Mouse (Mus musculus) heart, embryonic 11.5 days (tissue): ENCODE data around the gene Cuedc2. TPM values are rescaled to one million over a fixed set of nuclear protein-coding genes. Genes with fewer than 3 reads are reported as not detected.

ENCODE experiments used
- ATAC-seq: fragments of 200-750 bp; cut with Nextera tagmentation; replicated peaks from 2 replicates; pipeline ENCODE4 v1.8.0; 2017; ENCODE audit warnings: moderate library complexity; ENCODE audit not compliant: insufficient number of reproducible peaks, low FRiP score, low TSS enrichment
- H3K27ac ChIP-seq: fragments of 300-500 bp; sonication (generic); 2 replicates; pipeline ENCODE4 v1.5.1; 2014; ENCODE audit warnings: mild to moderate bottlenecking, low read depth, low read length
- H3K27me3 ChIP-seq: fragments of 300-500 bp; sonication (generic); 2 replicates; pipeline ENCODE4 v1.6.1; 2014; ENCODE audit warnings: mild to moderate bottlenecking, low read length, mixed read lengths; ENCODE audit not compliant: control insufficient read depth, insufficient read depth
- H3K36me3 ChIP-seq: fragments of 300-500 bp; sonication (generic); 2 replicates; pipeline ENCODE4 v1.6.1; 2014; ENCODE audit warnings: mild to moderate bottlenecking, low read length, moderate library complexity, mixed read lengths; ENCODE audit not compliant: control insufficient read depth, insufficient read depth
- H3K4me1 ChIP-seq: fragments of 300-500 bp; sonication (generic); 2 replicates; pipeline ENCODE4 v1.6.1; 2014; ENCODE audit warnings: low read length; ENCODE audit not compliant: control insufficient read depth, insufficient read depth
- H3K4me2 ChIP-seq: fragments of 300-500 bp; sonication (generic); 2 replicates; pipeline ENCODE4 v1.6.1; 2014; ENCODE audit warnings: mild to moderate bottlenecking, moderate library complexity
- H3K4me3 ChIP-seq: fragments of 300-500 bp; sonication (generic); 2 replicates; pipeline ENCODE4 v1.5.1; 2014; ENCODE audit warnings: low read depth, low read length
- H3K9ac ChIP-seq: fragments of 300-500 bp; sonication (generic); 2 replicates; pipeline ENCODE4 v1.6.1; 2014; ENCODE audit warnings: mild to moderate bottlenecking, low read depth, low read length, moderate library complexity
- H3K9me3 ChIP-seq: fragments of 300-500 bp; sonication (generic); replicated peaks from 2 replicates; pipeline ENCODE4 v1.6.1; 2016; ENCODE audit warnings: low read length; ENCODE audit not compliant: control insufficient read depth
- WGBS: fragments of 180-500 bp; shearing (Covaris S2); extraction: QIAGEN DNeasy Blood & Tissue Kit; methylation state at CpG from one replicate; pipeline ENCODE4 v1.1.7; 2014; ENCODE audit not compliant: insufficient replicate concordance; 5-methylcytosine and 5-hydroxymethylcytosine counted together
- polyA plus RNA-seq: library from polyadenylated mRNA; unstranded; fragments of >200 nt; fragmentation: Nextera tagmentation; extraction: Ambion mirVana; gene quantifications from 2 replicates; pipeline ENCODE4 v1.2.1, GENCODE M21; 2014

Gene Cuedc2
- polyA plus RNA-seq, 1 experiment from 2014 or later, result 139 TPM

DNA sequence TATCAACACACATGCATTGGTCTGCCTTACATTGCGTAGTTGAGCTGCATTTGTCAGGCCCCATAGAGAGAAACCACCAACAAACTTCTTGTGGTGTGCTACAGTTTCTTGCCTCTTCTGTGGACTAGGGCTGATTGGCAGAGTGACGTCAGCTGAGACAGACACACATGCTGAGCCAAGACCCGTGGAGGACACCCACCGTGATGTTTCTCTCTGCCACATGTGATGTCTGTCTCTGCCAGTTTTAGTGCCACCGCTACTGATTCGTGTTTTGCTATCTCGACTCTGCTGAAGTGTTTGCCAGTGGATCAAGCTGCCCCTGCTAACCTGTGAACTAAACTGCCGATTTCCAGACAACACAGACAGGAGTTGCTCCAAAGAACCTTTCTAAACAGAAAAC is 23.6 kb upstream of the Cuedc2 start:
- ATAC-seq, result no peak
- WGBS, result 79% methylated on average over 8 of the region's 8 CpGs

DNA sequence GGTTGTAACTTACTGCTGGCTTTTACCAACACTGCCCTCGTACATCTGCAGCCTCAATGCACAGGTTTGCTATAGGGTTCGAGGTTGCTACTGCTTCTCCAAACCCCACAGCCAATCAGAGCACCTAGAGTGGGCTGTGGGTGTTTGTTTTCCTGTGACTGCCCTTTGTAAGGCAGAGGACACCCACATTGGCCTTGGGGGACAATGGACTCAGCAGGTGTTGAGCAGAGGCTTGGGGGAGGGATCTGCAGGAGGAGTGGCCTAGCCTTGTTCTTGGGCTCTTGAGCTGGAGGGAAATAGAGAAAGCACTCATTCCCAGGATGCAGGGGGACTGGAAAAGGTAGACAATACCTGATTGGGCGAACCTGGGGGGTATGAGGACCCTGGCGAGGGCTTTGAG is 19.9 kb upstream of the Cuedc2 start:
- no peak for ATAC-seq
- Histone ChIP-seq H3K9me3 (no peaks in the 10 kb centered on the region), H3K4me2 (no peak overlapping the region), H3K9ac (no peak overlapping the region), H3K27me3 (peaks cover 20% of the 10 kb centered on the region), H3K36me3 (no peaks in the 10 kb centered on the region), H3K4me1 (peaks cover 5% of the 10 kb centered on the region), H3K4me3 (no peak overlapping the region), H3K27ac (no peak overlapping the region)
- 59% methylated on average over 4 of the region's 4 CpGs for WGBS

More for the DNA sequence above, 23.6 kb upstream of the Cuedc2 start:
- Histone ChIP-seq H3K36me3 (no peaks in the 10 kb centered on the region), H3K9ac (no peak overlapping the region), H3K4me2 (no peak overlapping the region), H3K9me3 (no peaks in the 10 kb centered on the region), H3K27me3 (peaks cover 15% of the 10 kb centered on the region), H3K4me3 (no peak overlapping the region), H3K27ac (no peak overlapping the region), H3K4me1 (peaks cover 3% of the 10 kb centered on the region)

DNA sequence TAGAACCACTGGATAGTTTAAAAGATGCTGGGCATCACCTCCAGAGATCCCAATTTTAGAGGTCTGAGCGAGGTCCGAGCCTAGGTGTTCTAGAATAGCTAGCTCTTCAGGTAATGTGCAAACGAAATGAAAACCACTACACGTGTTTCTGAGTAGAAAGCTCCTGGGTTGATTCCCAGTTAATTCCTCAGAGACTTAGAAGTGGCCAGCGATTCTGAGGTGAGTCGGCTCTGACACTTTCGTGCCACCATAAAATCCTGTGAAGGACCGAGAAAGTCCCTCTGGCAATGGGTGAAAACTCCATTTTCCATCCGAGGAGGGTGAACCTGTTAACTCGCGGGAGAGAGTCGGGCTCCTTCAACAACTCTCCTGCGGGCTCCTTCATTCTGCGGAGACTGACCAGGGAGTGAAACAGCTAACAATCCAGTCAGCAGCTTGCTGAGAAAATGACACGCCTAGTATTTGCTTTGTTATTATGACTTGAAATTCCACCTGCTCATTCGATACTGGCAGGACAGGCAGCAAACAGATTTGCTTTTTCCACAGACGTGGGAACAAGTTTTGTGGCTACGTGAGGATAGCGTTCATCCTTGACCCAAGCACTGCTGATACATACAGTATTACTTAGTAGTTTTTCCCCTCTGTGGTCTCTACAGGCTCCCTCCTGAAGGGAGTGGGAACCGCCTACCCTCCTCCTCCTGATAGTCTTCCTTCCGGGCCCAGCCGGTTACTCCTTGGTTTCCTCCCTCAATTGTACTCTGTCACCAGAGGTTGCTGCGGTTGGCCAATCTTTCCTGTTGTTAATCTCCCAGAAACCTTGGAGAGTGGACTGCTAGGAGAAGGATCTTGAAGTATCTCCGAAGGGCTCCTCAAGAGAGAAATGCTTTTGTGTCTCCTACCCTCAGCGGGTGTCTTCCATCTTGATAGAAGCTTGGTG is 19.1 kb upstream of the Cuedc2 start:
- no peak overlapping the region for H3K27ac ChIP-seq
- H3K4me2 ChIP-seq, result peak overlapping the region; percentile 86
- peak overlapping the region; percentile 51 for H3K4me3 ChIP-seq
- H3K4me1 ChIP-seq, result peaks cover 5% of the 10 kb centered on the region
- H3K9ac ChIP-seq, result peak overlapping the region; percentile 66
- H3K36me3 ChIP-seq, result no peaks in the 10 kb centered on the region
- ATAC-seq, result no peak
- peaks cover 20% of the 10 kb centered on the region for H3K27me3 ChIP-seq
- WGBS, result 19% methylated on average over 25 of the region's 25 CpGs
- H3K9me3 ChIP-seq, result no peaks in the 10 kb centered on the region

DNA sequence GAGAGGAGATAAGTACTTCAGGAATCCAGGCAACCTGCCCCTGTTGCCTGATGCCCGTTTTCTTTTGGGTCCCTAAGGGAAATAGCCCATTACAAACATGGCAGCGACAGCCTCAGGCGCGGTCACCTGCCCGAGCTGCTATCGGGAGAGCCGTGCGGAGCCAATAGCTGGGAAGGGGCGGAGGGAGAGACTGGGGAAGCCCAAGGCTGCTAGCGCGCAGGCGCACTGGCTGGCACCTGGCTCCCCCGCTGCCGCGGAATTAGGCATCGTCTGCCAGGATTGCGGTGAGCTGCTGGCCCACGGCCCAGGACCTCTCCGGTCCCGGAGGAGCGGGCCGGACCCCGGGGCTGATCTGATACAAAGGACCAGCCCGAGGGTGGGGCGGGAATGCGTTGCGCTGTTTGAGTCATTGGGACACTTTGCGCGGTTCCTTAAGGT is 18.2 kb upstream of the Cuedc2 start:
- 1% methylated on average over 29 of the region's 29 CpGs for WGBS
- peak; percentile 84 for ATAC-seq
- Histone ChIP-seq H3K27ac (no peak overlapping the region), H3K9me3 (no peaks in the 10 kb centered on the region), H3K4me3 (peak overlapping the region; percentile 51), H3K36me3 (no peaks in the 10 kb centered on the region), H3K9ac (peak overlapping the region; percentile 66), H3K4me1 (peaks cover 5% of the 10 kb centered on the region), H3K27me3 (peaks cover 20% of the 10 kb centered on the region), H3K4me2 (peak overlapping the region; percentile 86)

DNA sequence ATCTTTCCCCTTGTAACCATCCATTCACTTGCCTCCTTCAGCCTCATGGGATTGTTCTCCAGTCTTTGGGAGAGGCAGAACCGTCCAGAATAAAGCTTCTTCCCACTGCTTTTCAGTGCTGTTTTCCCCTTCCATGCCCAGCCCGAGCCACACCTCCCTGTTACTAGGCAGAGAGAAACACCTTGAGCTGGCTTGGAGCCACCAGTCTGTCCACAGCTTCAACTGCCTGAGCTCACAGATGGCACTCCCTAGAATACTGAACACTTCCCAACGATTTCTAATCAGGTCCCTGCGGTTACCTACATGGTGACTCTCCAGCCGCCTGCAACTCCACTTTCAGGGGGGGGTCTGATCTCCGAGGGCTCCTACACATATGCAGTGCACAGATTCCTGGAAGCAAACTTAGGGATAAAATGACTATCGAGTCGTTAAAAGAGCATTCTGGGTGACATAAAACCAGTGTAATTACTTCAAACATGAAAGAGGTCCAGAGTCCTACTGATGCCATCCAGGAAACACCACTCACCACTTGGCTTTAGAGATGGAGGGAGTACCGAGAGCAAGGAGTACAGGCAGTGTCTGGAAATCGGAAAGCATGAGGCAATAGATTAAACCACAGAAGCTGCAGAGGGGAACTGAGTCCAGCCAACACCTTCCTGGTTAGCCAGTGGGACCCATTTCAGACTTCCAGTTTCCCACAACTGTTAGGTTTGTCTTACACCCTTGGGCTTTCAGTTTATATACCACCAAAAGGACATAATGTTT is 11.8 kb upstream of the Cuedc2 start, which contains the start of gene 2310034G01Rik:
TSS of gene 2310034G01Rik (minus strand) at position 135 of the 765 bp plus-strand sequence.
- ATAC-seq, result no peak
- peak within 1 kb of the TSS; percentile 51 for H3K4me3 ChIP-seq
- H3K4me2 ChIP-seq, result peak within 1 kb of the TSS; percentile 97
- peaks cover 6% of the 10 kb centered on the region; the same call in 1 of the 2 replicates for H3K4me1 ChIP-seq
- WGBS, result 47% methylated on average over 10 of the region's 10 CpGs
- peak within 1 kb of the TSS; percentile 72 for H3K9ac ChIP-seq
- no peak within 1 kb of the TSS for H3K27ac ChIP-seq
- H3K36me3 ChIP-seq, result no peaks in the 10 kb centered on the region
- peaks cover 31% of the 10 kb centered on the region for H3K27me3 ChIP-seq
- H3K9me3 ChIP-seq, result no peaks in the 10 kb centered on the region

DNA sequence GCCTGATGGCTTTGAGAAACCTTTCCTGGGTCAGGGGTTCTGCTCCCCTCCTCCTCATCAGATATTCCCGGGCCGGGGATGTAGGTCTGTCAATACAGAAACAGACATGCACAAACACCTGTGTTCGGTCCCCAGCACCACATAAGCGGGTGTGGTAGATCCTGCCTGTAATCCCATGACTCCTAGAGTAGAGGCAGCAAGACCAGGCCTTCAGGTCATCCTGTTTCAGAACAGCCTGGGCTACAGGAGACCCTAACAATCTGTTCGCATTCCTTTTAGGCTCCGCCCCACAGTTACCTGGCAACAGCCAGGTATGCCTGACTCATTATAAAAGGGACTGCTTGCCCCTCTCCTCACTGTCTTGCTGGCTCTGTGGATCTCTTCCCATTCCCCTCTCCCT is 11.0 kb upstream of the Cuedc2 start:
- ATAC-seq, result no peak; the same call in 1 of the 2 replicates
- Histone ChIP-seq H3K4me2 (peak overlapping the region; percentile 97), H3K27me3 (peaks cover 34% of the 10 kb centered on the region), H3K9me3 (no peaks in the 10 kb centered on the region), H3K9ac (peak overlapping the region; percentile 72), H3K4me1 (peaks cover 6% of the 10 kb centered on the region; the same call in 1 of the 2 replicates), H3K36me3 (no peaks in the 10 kb centered on the region), H3K4me3 (peak overlapping the region; percentile 51), H3K27ac (no peak overlapping the region)
- WGBS, result 30% methylated on average over 6 of the region's 6 CpGs

DNA sequence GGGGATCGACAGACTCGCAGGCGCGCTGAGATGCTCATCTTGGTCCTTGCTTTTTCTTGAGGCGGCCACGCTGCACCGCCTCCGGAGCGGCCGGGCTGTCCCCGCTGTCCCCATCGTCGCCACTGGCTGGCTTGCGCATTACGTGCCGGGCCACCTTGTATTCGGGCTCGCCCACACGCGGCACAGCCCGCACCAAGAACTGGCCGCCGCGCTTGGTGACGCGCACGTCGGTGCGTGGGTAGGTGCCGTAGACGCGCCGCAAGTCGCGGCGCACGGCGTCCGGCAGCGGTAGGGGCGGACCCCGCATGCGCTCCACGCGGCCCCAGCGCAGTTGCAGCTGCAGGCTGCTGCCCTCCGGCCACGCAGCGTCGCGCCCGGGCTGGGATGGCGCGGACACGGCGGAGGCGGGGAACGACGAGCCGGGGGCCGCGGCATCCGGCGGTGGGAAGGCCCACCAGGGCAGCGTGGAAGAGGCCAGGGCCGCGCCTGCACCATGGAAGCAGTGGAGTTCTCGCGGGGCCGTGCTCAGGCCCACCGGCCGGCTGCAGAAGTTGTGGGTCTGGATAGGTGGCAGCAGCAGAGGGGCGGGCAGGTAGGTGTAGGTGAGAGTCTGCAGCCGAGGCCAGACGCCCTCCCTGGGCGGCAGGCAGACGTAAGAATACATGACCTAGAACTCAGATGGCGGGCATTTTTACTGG is 10.4 kb upstream of the Cuedc2 start:
- Histone ChIP-seq H3K9me3 (no peaks in the 10 kb centered on the region), H3K4me2 (peak overlapping the region; percentile 97), H3K27me3 (peaks cover 34% of the 10 kb centered on the region), H3K4me3 (peak overlapping the region; percentile 51), H3K36me3 (no peaks in the 10 kb centered on the region), H3K27ac (no peak overlapping the region), H3K9ac (peak overlapping the region; percentile 72), H3K4me1 (peaks cover 6% of the 10 kb centered on the region; the same call in 1 of the 2 replicates)
- peak; percentile 29; the same call in 1 of the 2 replicates for ATAC-seq
- WGBS, result 1% methylated on average over 78 of the region's 78 CpGs
